Mouse (Mus musculus): ENCODE data around the gene Aspscr1. TPM values are rescaled to one million over a fixed set of nuclear protein-coding genes. Genes with fewer than 3 reads are reported as not detected.
"Not testable (repeated sequence)": the region's sequence is repeated elsewhere in the genome, so short reads cannot be mapped to it uniquely, and the experiment has no call there.

Gene Aspscr1
- total RNA-seq, 2 experiments from 2014 or later: 47.4 to 54.9 TPM

DNA sequence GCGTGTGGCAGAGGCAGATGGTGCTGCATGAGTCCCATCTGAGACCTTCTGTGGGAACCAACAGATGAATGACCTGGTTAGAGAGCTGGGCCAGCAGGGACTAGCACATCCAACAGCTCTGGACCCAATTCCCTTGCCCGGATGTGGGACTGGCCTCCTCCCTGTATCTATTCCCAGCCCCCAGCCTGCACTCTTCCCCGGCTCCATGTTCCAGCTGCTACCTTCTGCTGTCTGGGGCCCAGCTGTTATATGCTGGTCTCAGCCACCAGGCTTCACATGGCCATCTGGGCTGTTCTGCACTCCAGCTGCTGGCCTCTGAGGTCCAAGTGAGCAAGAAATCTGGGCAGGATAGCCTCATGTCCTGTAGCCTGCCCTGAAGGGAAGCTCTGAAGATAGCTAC, 7.4 kb upstream of the Aspscr1 start:
- Histone ChIP-seq H3K27ac (no peak overlapping the region), H3K4me3 (no peak overlapping the region)
- TF ChIP-seq CTCF (IDR thresholded peaks at IDR 0.05): no peak
- intact Hi-C loops (cut with DNase I): no loop called here
- no peak for DNase-seq (ENCODE audit: extremely low spot score in 1 of 2, low spot score in 2 of 2)

GRCm38 (mm10) chr11:120666617-120667016, 6.2 kb upstream of the Aspscr1 start:
- intact Hi-C loops (cut with DNase I): no loop called here
- Histone ChIP-seq H3K27ac (no peak overlapping the region), H3K4me3 (no peak overlapping the region)
- TF ChIP-seq CTCF (IDR thresholded peaks at IDR 0.05): no peak
- no peak for DNase-seq (ENCODE audit: extremely low spot score in 1 of 2, low spot score in 2 of 2)

GRCm38 (mm10) chr11:120673594-120674122, 885 bp downstream of the Aspscr1 start:
- no peak for DNase-seq (ENCODE audit: extremely low spot score in 1 of 2, low spot score in 2 of 2)
- intact Hi-C loops (cut with DNase I): no loop called here
- peak overlapping the region; percentile 84 for H3K27ac ChIP-seq
- no peak for TF ChIP-seq CTCF (IDR thresholded peaks at IDR 0.05)
- H3K4me3 ChIP-seq: peak overlapping the region; percentile 90

DNA sequence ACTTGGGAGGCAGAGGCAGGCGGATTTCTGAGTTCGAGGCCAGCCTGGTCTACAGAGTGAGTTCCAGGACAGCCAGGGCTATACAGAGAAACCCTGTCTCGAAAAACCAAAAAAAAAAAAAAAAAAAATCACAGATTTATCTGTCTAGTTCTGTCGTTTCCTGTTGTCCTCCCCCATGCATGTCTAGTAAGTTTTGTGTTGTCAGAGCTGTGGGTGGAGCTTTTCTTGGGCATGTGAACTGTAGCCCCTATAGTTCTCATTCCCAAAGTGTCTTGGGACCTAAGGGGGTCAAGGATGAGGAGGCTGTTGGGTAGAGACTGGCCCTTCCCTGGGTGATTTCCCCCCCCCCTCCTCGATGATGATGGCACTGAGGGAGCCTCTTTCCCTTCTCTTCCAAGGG, 3.1 kb downstream of the Aspscr1 start:
- DNase-seq (ENCODE audit: extremely low spot score in 1 of 2, low spot score in 2 of 2); intact Hi-C loops (cut with DNase I); H3K27ac ChIP-seq; H3K4me3 ChIP-seq: not testable (repeated sequence)

DNA sequence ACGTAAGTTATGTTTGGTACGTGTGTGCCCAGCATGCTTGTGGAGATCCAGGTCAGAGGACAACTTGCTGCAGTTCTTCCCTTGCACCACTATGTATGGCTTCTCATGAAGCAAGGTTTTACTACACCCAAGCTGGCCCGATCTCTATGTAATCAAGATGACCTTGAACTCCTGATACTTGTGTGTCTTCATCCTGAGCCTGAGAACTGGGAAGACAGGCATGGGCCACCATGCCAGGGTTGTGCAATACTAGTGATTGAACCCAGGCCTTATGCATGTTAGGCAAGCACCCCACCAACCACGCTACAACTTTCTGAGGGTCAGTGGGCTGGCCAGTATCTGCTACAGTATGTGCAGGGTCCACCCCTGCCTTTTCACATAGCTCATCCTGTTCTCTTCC, 4.2 kb downstream of the Aspscr1 start:
- H3K4me3 ChIP-seq: no peak overlapping the region
- H3K27ac ChIP-seq: no peak overlapping the region
- no peak for DNase-seq (ENCODE audit: extremely low spot score in 1 of 2, low spot score in 2 of 2)
- TF ChIP-seq CTCF (IDR thresholded peaks at IDR 0.05): no peak
- intact Hi-C loops (cut with DNase I): no loop called here

GRCm38 (mm10) chr11:120679909-120680308, 7.1 kb downstream of the Aspscr1 start:
- no peak for DNase-seq (ENCODE audit: extremely low spot score in 1 of 2, low spot score in 2 of 2)
- no peak overlapping the region for H3K4me3 ChIP-seq
- H3K27ac ChIP-seq: no peak overlapping the region
- intact Hi-C loops (cut with DNase I): no loop called here
- TF ChIP-seq CTCF (IDR thresholded peaks at IDR 0.05): peak; percentile 51

GRCm38 (mm10) chr11:120682683-120683082, 9.9 kb downstream of the Aspscr1 start:
- intact Hi-C loops (cut with DNase I): no loop called here
- no peak for DNase-seq (ENCODE audit: extremely low spot score in 1 of 2, low spot score in 2 of 2)
- Histone ChIP-seq H3K27ac (no peak overlapping the region), H3K4me3 (no peak overlapping the region)
- TF ChIP-seq CTCF (IDR thresholded peaks at IDR 0.05): no peak

- intact Hi-C loops (cut with DNase I): no loop called here
- H3K4me3 ChIP-seq: no peak overlapping the region
- TF ChIP-seq CTCF (IDR thresholded peaks at IDR 0.05): no peak
- DNase-seq (ENCODE audit: extremely low spot score in 1 of 2, low spot score in 2 of 2): no peak
- no peak overlapping the region for H3K27ac ChIP-seq
These were observed 10.8 kb downstream of the Aspscr1 start for GRCm38 (mm10) chr11:120683536-120683935.

DNA sequence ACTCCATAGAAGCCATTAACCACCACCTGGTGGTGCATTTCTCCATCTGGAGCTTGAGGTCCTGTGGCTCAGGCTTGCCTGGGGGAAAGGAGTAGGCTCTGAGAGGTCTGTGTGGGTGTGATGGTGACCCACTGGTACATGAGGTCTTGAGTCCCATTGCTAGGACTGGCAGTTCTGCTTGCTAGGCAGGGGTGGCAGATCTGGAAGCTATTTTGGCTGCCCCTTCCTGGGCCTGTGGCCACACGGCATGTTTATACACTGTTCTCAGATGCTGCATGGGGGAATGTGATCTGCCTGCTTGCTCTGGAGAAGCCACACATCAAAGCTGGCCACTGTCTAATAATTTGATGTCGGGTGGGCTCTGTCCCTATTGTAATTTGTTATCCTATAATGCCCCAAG, 11.3 kb downstream of the Aspscr1 start:
- TF ChIP-seq CTCF (IDR thresholded peaks at IDR 0.05): no peak; the same call in none of the 2 replicates
- no peak overlapping the region for H3K4me3 ChIP-seq
- no peak for DNase-seq (ENCODE audit: extremely low spot score in 1 of 2, low spot score in 2 of 2)
- intact Hi-C loops (cut with DNase I): no loop called here
- no peak overlapping the region for H3K27ac ChIP-seq

- no peak for TF ChIP-seq CTCF (IDR thresholded peaks at IDR 0.05)
- intact Hi-C loops (cut with DNase I): no loop called here
- no peak for DNase-seq (ENCODE audit: extremely low spot score in 1 of 2, low spot score in 2 of 2)
- H3K4me3 ChIP-seq: no peak overlapping the region
- no peak overlapping the region for H3K27ac ChIP-seq
These were observed 11.9 kb downstream of the Aspscr1 start for GRCm38 (mm10) chr11:120684660-120685059.

- TF ChIP-seq CTCF (IDR thresholded peaks at IDR 0.05): no peak
- no peak for DNase-seq (ENCODE audit: extremely low spot score in 1 of 2, low spot score in 2 of 2)
- no peak overlapping the region for H3K4me3 ChIP-seq
- peak overlapping the region; percentile 65 for H3K27ac ChIP-seq
- intact Hi-C loops (cut with DNase I): no loop called here
These were observed 14.0 kb downstream of the Aspscr1 start for GRCm38 (mm10) chr11:120686650-120687272.

DNA sequence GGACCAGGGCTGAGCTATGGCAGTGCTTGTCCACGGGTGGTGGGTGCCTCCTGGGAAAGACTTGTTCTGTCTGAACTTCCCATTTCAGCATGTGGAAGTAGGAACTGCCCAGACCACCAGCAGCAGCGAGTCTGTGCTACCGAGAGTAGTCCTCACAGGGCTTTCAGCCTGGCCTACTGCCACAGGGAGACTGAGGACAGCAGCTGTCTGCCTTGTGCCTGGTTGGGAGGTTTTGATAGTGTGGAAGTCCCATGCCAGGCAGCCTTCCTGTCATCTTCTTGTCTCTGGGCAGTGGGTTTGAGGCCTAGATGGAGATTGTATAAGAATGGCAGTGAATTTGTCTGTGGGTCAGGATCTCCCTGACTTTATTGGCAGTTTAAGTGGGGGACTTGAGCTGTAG, 16.6 kb downstream of the Aspscr1 start:
- no peak for DNase-seq (ENCODE audit: extremely low spot score in 1 of 2, low spot score in 2 of 2)
- intact Hi-C loops (cut with DNase I): no loop called here
- no peak overlapping the region for H3K4me3 ChIP-seq
- TF ChIP-seq CTCF (IDR thresholded peaks at IDR 0.05): no peak
- H3K27ac ChIP-seq: no peak overlapping the region

GRCm38 (mm10) chr11:120692471-120693011, 19.8 kb downstream of the Aspscr1 start:
- Histone ChIP-seq H3K4me3 (no peak overlapping the region), H3K27ac (peak overlapping the region; percentile 57)
- intact Hi-C loops (cut with DNase I): no loop called here
- TF ChIP-seq CTCF (IDR thresholded peaks at IDR 0.05): no peak; the same call in 1 of the 2 replicates
- DNase-seq (ENCODE audit: extremely low spot score in 1 of 2, low spot score in 2 of 2): no peak

Data from left cerebral cortex, adult 2 months (tissue).